Mouse (Mus musculus): Measurements from ENCODE around the gene Nr1h2.

DNA sequence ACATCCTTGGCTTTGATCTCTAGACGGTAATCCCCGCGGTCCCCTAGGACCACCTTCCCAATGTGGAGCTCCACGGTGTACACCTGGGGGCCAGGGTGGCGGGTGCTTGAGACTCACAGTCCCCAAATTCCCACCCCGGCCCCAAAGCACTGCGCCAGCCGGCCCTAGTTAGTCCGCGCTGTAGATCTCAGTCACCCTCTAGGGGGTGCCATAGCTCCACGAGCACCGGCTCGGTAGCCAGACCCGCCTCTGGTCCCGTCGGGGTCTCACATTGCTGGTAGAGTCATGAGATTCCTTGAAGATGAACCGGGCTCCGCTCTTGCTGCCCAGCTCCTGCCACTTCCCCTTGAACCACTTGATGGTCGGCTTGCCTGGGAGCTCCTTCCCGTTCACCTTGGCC lies 32.0 kb downstream of the Nr1h2 start:
- TF ChIP-seq CTCF (IDR thresholded peaks at IDR 0.05; ENCODE audit: low read depth, low read length) = peak; percentile 83
- no peak for TF ChIP-seq POLR2A (IDR thresholded peaks at IDR 0.05; ENCODE audit: insufficient read depth, low read length)

Measured in ES-Bruce4 (cell line).